Mouse (Mus musculus): ENCODE measurements around the gene Terb2. TPM values are rescaled to one million over a fixed set of nuclear protein-coding genes. Genes with fewer than 3 reads are reported as not detected.

The Terb2 gene
- total RNA-seq, 2 experiments from 2014 or later: not detected

DNA sequence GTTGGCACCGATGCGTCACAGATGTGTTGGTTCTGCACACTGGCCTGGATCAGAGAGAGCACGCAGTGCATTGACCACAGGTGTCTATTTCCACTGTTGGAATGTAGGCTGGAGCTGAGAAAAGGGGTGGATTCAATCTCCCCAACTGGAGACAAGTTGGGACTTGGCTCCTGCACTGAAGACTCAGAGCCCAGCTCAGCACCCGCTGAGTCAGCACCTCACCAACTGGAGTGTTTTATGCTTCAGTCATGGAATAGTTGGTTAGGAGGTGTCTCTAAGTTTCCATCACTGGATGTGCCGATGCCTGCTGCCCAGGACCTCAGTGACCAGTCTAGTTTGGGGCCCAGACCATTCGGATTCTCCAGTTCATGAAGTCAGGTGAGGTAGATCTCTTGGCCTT lies 44.3 kb downstream of the Terb2 start:
- DNase-seq (ENCODE audit: low spot score in 2 of 2): no peak

DNA sequence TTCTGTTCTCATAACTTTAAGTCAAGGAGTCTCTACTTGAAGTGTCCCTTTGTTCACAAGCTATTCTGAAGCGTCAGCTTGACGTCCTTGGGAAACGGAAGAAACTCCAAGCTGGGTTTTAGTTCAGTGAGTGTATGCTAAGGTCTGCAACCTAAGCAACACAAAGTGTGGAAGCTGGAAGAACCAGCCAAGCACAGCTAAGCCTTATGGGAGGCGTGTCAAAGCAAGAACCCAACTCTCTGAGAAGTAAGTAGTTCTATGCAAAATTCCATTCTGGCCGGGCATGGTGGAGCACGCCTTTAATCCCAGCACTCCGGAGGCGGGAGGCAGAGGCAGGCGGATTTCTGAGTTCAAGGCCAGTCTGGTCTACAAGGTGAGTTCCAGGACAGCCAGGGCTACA lies 45.5 kb downstream of the Terb2 start:
- DNase-seq (ENCODE audit: low spot score in 2 of 2): no peak

DNA sequence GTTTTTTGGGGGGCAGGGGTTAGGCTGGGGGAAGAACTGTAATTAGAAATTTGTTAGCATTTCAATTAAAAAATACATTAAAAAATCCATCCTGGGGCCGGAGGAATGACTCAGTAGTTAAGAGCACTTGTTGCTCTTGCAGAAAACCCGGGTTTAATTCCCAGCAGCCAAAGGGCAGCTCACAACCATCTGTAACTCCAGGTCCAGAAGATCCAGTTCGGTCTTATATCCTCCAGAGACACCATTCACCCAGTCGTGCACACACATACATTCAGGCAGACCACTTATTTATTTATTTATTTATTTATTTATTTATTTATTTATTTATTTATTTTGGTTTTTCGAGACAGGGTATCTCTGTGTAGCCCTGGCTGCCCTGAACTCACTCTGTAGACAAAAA lies 47.3 kb downstream of the Terb2 start:
- no peak for DNase-seq (ENCODE audit: low spot score in 2 of 2)

DNA sequence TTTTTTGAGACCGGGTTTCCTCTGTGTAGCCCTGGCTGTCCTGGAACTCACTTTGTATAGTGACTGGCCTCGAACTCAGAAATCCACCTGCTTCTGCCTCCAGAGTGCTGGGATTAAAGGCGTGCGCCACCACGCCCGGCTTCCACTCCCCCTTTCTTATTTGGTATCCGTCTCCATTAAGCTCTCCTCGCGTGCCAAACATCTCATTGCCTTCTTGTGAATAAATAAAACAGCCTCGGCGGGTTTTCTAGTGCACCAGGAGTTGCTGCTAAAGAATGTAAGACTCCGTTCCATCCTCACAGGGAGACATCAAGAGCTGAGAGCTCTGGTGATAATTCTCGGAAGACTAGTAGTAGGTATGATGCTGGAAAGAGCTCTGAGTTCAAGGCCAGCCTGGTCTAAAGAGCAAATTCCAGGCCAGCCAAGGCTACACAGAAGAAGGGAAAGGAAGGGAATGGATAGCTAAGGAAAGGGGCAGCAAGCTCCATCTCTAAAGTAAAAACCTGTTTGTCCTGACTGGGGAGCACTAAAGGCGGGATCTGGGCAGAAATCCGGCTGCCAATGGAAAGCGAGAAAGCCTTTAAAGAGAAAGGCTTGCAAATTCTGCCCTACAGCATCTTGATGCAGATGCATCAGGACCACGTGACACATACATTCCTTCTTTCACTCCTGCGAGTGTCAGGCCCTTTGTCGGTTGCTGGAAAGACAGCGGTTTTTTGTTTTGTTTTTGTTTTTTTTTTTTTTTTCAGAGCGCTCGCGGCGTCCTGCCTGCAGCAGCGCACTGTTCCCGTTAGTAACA lies 47.9 kb downstream of the Terb2 start:
- peak; percentile 20 to 29 for DNase-seq (ENCODE audit: low spot score in 2 of 2)

DNA sequence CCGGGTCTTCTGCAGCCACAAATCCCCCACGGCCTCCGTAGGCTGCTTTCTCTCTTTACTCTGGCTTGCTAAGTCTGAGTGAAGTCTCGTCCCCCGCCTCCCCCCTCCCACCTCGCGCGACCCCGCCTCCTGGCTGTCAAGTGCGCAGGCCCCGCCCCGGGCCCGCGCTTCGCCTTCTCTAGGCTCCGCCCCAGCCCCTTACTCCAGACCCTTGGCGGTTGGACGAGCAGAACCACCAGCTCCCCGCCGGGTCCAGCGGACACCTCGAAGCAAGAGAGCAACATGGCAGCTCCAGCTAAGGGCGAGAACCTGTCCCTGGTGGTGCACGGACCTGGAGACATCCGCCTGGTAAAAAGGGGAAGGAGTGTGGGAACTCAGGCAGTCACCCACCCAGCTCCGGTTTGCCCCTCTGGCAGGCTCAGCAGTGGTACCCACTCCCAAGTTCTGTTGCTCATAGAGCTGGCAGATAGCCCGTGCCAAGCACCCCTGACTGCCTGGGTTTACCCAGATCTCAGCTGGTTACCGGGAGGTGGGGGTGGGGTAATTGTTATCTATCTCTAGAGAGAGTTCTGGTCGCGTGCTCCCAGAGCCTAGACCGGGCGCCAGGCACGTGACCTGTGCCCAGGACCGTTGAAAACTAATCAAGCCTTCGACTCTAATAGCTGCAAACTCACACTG lies 48.7 kb downstream of the Terb2 start, which contains the start of gene Sord:
TSS of gene Sord (plus strand) at position 139 of the 678 bp plus-strand sequence.
- DNase-seq (ENCODE audit: low spot score in 2 of 2): peak; percentile 64 to 74

DNA sequence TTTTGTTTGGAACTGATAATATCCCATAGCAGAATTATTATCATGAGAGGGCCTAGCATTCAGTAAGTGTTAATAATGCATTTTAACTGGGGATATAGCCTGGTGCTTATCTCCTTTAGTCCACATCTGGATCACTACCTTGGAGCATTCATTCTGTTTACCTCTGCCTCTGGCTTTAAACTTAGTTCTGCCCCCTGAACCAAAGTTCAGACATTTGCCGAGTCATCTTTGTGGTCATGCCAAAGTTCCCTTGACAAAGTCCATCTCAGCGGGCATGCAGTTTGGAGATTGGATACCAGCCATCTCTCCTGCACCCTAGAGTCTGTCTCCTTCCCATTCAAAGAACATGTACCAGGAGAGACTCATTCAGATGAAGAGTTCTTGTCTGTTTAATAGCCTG lies 49.4 kb downstream of the Terb2 start:
- no peak for DNase-seq (ENCODE audit: low spot score in 2 of 2)

DNA sequence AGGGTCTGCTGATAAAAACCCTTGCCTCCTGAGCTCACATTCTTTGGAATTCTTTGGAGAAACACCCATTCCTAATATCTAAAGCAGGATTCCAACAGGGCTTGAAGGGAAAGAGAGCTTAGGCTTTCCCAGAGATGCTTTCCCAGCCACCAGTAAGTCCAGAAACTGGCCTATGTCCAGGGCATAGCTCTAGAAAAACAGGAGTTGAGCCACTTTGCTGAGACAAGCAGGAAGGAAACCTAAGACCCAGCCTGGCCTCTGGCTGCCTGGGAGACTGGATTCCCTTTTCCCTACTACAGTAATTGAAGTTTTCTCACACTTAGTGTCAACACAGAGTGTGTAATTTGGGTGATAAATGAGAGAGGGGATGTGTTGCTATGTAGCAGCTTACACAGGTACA lies 50.2 kb downstream of the Terb2 start:
- no peak for DNase-seq (ENCODE audit: low spot score in 2 of 2)

DNA sequence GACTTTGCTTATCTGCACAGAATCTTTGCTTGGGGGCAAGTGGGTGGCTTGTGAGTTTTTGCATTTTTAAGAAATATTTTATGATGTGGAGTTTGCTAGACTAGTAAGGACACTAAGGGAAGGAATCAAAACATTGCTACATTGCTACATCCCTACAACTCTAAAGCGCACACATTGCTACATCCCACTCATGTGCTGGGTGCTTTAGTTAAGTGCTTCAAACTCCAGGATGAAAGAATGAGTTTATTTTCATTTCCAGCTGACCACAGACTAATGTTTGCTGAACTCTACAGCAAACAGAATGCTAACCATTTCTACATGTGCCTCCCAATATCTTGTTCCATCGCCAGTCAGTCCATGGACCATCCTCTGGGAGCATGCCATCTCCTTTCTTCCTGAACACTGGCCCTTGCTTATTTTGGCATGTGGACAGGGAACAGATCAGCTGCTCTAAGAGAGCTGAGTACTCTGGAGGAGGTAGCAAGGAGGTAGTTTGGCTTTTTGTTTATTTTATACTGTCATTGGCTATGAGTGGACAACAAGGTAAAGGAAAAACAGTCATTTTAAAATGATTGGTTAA lies 51.9 kb downstream of the Terb2 start:
- DNase-seq (ENCODE audit: low spot score in 2 of 2): no peak

DNA sequence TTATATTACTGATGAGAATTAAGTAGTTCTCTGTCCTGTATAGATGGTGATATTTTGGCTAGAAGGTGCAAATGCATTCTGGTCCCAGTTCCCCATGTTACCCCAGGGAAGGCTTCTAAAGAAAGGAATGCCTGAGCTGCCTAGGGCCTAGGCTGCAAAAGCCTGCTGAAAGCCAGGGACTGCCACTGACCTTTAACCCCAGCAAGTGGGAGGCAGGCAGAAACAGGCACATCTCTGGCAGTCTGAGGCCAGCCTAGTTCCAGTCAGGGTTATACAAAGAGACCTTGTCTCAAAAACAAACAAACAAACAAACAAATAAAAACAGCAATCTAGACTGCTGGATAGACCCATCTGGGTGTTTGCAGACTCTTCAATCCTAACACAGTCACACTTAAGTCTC lies 54.7 kb downstream of the Terb2 start:
- DNase-seq (ENCODE audit: low spot score in 2 of 2): no peak

DNA sequence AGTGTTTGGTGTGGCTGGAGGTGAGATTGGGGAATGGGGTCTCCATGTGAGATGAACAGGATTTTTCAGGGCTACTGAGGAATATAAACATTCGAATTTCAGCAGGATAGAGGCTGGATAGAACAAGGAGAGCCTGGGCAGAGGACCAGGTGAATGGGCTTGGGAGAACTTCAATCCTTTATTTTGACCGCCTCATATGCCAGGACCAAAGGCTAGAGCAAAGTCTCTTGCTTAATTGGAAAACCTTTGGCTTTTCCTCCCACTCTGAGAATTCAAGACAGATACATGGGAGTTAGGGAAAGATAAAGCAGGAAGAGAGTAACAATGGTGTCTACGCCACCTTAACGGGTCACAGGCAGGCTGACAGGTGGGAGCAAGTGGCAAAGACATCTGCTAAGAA lies 55.2 kb downstream of the Terb2 start:
- no peak for DNase-seq (ENCODE audit: low spot score in 2 of 2)

DNA sequence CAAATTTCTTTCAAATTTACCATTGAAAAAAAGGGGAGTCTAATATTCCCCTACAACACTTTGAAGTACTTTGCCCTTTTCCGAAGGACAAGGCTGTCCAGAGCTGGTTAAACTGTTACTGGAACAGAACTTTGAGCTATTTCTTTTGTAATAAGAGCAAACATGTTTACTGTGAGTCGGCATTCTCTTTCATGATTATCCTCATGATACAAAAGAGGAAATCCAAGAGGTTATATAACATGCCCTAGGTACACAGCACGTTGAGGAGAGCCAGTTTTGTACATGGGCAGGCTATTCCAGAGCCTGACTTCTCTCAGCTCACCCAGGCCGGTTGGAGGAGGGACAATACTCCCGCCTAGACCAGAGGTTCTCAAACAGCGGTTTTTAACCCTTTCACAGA lies 55.9 kb downstream of the Terb2 start:
- DNase-seq (ENCODE audit: low spot score in 2 of 2): no peak

DNA sequence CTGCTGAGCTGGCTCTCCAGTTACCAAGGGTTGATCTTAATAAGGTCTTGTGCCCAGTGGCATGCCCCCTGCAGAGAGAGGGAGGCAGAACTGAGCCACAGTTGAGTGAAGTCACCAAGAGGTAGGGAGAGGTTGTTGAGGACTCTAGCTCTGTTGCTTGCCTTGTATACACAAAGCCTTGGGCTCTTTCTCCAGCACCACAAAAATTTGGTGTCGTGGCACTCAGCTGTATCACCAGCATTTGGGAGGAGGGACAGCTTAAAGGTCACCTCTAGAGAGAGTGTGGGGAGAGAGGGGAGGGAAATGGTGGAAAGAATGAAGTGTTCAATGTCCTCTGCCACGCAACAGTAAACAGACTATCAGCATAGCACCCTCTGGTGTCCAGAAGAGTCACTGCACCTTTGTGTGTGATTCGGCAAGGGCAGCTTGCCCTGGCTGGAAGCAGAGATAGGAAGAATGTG lies 57.6 kb downstream of the Terb2 start:
- peak; percentile 77 for DNase-seq (ENCODE audit: low spot score in 2 of 2)

DNA sequence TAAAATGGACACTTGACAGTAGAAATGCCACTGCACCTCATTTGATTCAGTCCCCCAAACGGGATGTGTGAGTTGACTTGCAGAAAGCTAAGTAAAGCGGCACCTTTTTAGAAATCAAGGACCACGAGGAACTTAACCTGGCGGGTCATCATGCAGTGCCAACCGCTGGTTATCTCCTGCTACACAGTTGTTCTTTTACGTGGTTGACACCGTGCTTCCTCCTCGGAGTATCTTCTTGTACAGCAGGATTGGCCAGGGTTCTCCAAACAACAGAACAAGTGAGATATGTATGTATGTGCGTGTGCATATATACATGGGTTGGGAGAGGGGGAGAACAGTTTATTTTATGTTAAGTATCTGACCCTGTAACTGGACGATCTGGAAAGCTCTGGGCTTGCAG lies 61.7 kb downstream of the Terb2 start:
- no peak for DNase-seq (ENCODE audit: low spot score in 2 of 2)

DNA sequence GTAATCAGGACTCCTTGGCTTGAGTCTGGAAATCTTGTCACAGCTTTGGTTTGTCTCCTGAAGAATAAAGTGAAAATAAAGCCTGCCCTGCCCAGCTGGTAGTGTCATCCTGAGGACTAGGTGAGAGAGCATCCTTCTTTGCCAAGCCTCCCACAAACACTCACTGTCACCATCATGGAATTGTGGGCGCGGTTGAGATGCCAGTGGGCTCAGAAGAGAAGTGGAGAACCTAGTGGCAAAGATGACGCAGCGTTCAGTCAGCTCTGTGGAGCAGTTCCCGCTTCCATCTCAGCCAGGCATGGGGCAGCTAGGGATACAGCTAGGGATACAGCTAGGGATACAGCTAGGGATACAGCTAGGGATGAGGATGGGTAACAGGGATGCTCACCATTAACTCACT lies 69.9 kb downstream of the Terb2 start:
- DNase-seq (ENCODE audit: low spot score in 2 of 2): peak; percentile 36 to 55

Other genes starting within 250 kb of the Terb2 start
- gene Ctdspl2, start 230.3 kb upstream of the Terb2 start, total RNA-seq (2021): 10 to 100 TPM; 34.0 to 37.8 TPM
- under 1 TPM in 1 of 2 experiments, not detected in 1; 0.21 TPM for gene Mageb3, start 230.2 kb upstream of the Terb2 start, total RNA-seq (2021)
- 10 to 100 TPM; 17.2 to 17.9 TPM for gene Eif3j1, start 157.7 kb upstream of the Terb2 start, total RNA-seq (2021)
- gene Spg11, start 67.9 kb upstream of the Terb2 start, total RNA-seq (2021): 10 to 100 TPM; 15.9 to 16.1 TPM
- 100 to 1,000 TPM; 121 to 139 TPM for gene B2m, start 38.6 kb upstream of the Terb2 start, total RNA-seq (2021)
- not detected for gene Trim69, start 25.6 kb upstream of the Terb2 start, total RNA-seq (2021)
- gene Patl2, start 83 bp upstream of the Terb2 start, total RNA-seq (2021): under 1 TPM in 1 of 2 experiments, not detected in 1; 0.14 TPM
- 10 to 100 TPM; 19.4 to 20.4 TPM for gene Sord, start 48.5 kb downstream of the Terb2 start, total RNA-seq (2021)
- not detected for gene Duox2, start 112.2 kb downstream of the Terb2 start, total RNA-seq (2021)
- gene Duoxa2, start 112.6 kb downstream of the Terb2 start, total RNA-seq (2021): not detected
- gene Duoxa1, start 127.5 kb downstream of the Terb2 start, total RNA-seq (2021): under 1 TPM in 1 of 2 experiments, not detected in 1; 0.23 TPM
- not detected for gene Duox1, start 129.4 kb downstream of the Terb2 start, total RNA-seq (2021)
- 10 to 100 TPM; 70.5 to 76.1 TPM for gene Shf, start 182.9 kb downstream of the Terb2 start, total RNA-seq (2021)
- under 1 TPM; 0.26 to 0.30 TPM for gene Slc28a2, start 240.2 kb downstream of the Terb2 start, total RNA-seq (2021)

All from left cerebral cortex, adult 18-20 months (tissue).